Mouse (Mus musculus): ENCODE data around the gene Ntn1. TPM values are rescaled to one million over a fixed set of nuclear protein-coding genes. Genes with fewer than 3 reads are reported as not detected.

Gene Ntn1
- 22.7 and 23.7 TPM in 2 replicates for polyA plus RNA-seq (2012; rRNA removed)

DNA sequence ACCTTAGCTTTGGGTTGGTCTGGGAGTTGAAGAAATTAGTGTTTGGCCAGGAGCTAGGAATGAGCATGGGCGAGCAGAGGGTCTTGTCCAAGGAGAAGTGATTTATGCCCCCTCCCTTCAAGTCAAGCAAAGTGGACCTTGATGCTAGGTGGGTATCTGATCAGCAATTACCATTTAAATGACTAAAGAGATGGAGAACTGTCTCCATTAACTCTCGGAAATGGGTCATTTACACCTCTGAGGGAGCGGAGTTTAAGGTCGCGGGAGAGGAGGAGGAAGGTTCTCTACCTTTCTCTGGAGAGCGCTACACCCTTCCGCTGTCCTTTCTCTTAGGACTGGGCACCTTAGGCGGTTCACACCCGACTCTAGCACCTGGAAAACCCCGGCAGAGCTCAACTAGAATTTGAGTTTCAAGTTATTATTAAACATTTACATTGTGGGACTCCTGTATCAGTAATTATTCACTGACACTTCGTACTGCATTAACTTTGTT lies at the start of gene Ntn1:
Gene Ntn1 (minus strand): TSS at position 97 of the 493 bp plus-strand sequence.
- TF ChIP-seq CTCF (IDR thresholded peaks at IDR 0.05; ENCODE audit: extremely low read depth, insufficient read length, insufficient replicate concordance, low read depth, low read length) = no peak
- TF ChIP-seq POLR2A (IDR thresholded peaks at IDR 0.05; ENCODE audit: low read depth, low read length) = no peak
- peaks cover 27% of the 10 kb centered on the region for H3K27me3 ChIP-seq (ENCODE audit: control insufficient read depth, insufficient read depth, low read length)
- H3K36me3 ChIP-seq (ENCODE audit: control insufficient read depth, insufficient read depth, low read length) = no peaks in the 10 kb centered on the region
- no peaks in the 10 kb centered on the region; the same call in 1 of the 2 replicates for H3K4me1 ChIP-seq (ENCODE audit: control insufficient read depth, insufficient read depth, insufficient read length, low read length)
- 18% methylated on average over 11 of the region's 11 CpGs for whole genome bisulfite sequencing
- H3K27ac ChIP-seq (ENCODE audit: insufficient read depth, low read depth, low read length) = no peak within 1 kb of the TSS
- H3K4me3 ChIP-seq (ENCODE audit: low read depth, low read length) = peak within 1 kb of the TSS; percentile 56

DNA sequence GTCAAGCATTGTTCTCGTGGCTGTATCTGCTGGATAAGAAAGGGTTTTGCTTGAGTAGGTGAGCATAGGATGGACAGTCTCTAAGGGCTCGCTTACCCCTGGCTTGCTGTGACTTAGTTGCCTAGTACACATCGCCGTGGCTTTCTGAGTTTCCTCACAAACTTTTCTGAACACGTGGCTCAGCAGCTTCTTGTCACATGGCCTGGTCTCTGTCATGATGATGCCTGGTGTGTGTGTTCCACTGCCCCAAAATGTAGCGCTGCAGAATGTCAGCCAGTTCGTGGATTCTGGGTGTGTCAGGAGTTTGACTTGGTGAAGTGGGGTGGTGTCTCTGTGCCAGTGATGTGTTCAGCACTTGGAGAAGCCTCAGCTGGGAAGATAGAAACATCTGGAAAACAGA lies 47.7 kb upstream of the Ntn1 start:
- H3K4me3 ChIP-seq (ENCODE audit: low read depth, low read length) = no peak overlapping the region
- WGBS = 69% methylated on average over 7 of the region's 7 CpGs
- no peaks in the 10 kb centered on the region for H3K36me3 ChIP-seq (ENCODE audit: control insufficient read depth, insufficient read depth, low read length)
- H3K4me1 ChIP-seq (ENCODE audit: control insufficient read depth, insufficient read depth, insufficient read length, low read length) = peaks cover 3% of the 10 kb centered on the region; the same call in 1 of the 2 replicates
- TF ChIP-seq CTCF (IDR thresholded peaks at IDR 0.05; ENCODE audit: extremely low read depth, insufficient read length, insufficient replicate concordance, low read depth, low read length) = no peak
- no peak for TF ChIP-seq POLR2A (IDR thresholded peaks at IDR 0.05; ENCODE audit: low read depth, low read length)
- H3K27ac ChIP-seq (ENCODE audit: insufficient read depth, low read depth, low read length) = no peak overlapping the region
- H3K27me3 ChIP-seq (ENCODE audit: control insufficient read depth, insufficient read depth, low read length) = no peaks in the 10 kb centered on the region

DNA sequence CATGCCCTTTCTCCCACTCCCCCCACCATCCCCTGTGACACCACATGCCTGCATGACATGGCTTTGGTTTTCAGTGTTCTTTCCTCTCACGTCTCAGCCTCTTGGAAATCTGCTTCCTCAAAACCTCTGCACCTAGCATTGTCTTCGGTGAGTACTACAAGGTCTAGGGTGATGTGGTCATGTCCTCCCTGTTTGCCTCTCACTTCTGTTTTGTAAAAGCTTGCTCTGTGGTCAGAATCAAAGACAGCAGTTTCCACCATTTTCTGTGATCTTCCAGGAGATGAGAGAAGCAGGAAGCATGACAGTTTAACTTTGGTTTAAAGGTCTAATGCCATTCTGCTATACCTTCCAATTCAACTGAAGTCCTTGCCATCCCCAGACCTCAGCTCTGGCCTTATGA lies 46.6 kb upstream of the Ntn1 start:
- Histone ChIP-seq H3K4me1 (ENCODE audit: control insufficient read depth, insufficient read depth, insufficient read length, low read length) (peaks cover 3% of the 10 kb centered on the region; the same call in 1 of the 2 replicates), H3K27ac (ENCODE audit: insufficient read depth, low read depth, low read length) (no peak overlapping the region), H3K27me3 (ENCODE audit: control insufficient read depth, insufficient read depth, low read length) (no peaks in the 10 kb centered on the region), H3K36me3 (ENCODE audit: control insufficient read depth, insufficient read depth, low read length) (no peaks in the 10 kb centered on the region), H3K4me3 (ENCODE audit: low read depth, low read length) (no peak overlapping the region)
- 74% methylated on average over 2 of the region's 2 CpGs for WGBS
- TF ChIP-seq CTCF (IDR thresholded peaks at IDR 0.05; ENCODE audit: extremely low read depth, insufficient read length, insufficient replicate concordance, low read depth, low read length) = no peak

DNA sequence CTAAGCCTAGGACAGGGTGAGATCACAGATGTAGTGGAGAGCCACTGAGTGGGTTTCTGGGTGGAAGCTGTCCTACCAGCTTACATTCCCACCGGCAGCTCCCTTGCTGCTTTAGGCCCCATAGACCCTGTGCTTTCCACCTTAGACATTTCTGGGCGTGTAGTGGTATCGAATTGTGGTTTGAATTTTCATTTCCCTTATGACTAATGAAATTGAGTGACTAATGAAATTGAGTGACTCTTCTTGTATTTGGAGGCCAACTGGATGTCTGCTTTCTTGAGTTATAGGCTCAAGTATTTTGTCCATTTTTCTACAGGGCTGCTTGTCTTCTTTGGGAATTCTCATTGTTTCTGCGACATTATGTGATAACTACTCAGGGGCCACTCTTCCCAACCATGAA lies 45.9 kb upstream of the Ntn1 start:
- Histone ChIP-seq H3K4me1 (ENCODE audit: control insufficient read depth, insufficient read depth, insufficient read length, low read length) (no peaks in the 10 kb centered on the region; the same call in 1 of the 2 replicates), H3K36me3 (ENCODE audit: control insufficient read depth, insufficient read depth, low read length) (no peaks in the 10 kb centered on the region), H3K27ac (ENCODE audit: insufficient read depth, low read depth, low read length) (no peak overlapping the region), H3K4me3 (ENCODE audit: low read depth, low read length) (no peak overlapping the region), H3K27me3 (ENCODE audit: control insufficient read depth, insufficient read depth, low read length) (no peaks in the 10 kb centered on the region)
- TF ChIP-seq CTCF (IDR thresholded peaks at IDR 0.05; ENCODE audit: extremely low read depth, insufficient read length, insufficient replicate concordance, low read depth, low read length) (no peak), POLR2A (IDR thresholded peaks at IDR 0.05; ENCODE audit: low read depth, low read length) (no peak)
- 83% methylated on average over 4 of the region's 4 CpGs for WGBS

DNA sequence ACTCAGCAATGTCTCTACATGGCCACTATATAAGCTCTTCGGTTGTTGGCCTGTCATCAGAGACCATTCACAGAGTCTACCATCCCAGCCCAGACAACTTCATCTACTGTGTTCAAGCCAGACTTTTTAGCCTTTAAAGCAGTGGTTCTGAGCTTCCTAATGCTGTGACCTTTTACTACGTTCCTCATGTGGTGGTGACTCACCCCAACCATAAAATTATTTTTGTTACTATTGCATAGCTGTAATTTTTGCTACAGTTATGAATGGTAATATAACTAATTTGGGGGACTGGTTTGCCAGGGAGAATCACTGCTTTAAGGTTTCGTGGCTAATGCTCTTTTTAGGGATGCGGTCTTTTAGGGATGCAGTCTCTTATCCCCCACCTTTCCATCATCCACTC lies 45.3 kb upstream of the Ntn1 start:
- TF ChIP-seq CTCF (IDR thresholded peaks at IDR 0.05; ENCODE audit: extremely low read depth, insufficient read length, insufficient replicate concordance, low read depth, low read length) (no peak), POLR2A (IDR thresholded peaks at IDR 0.05; ENCODE audit: low read depth, low read length) (no peak)
- H3K36me3 ChIP-seq (ENCODE audit: control insufficient read depth, insufficient read depth, low read length) = no peaks in the 10 kb centered on the region
- H3K27ac ChIP-seq (ENCODE audit: insufficient read depth, low read depth, low read length) = no peak overlapping the region
- H3K4me3 ChIP-seq (ENCODE audit: low read depth, low read length) = no peak overlapping the region
- no peaks in the 10 kb centered on the region; the same call in 1 of the 2 replicates for H3K4me1 ChIP-seq (ENCODE audit: control insufficient read depth, insufficient read depth, insufficient read length, low read length)
- 68% methylated on average over 4 of the region's 4 CpGs for WGBS
- no peaks in the 10 kb centered on the region for H3K27me3 ChIP-seq (ENCODE audit: control insufficient read depth, insufficient read depth, low read length)

DNA sequence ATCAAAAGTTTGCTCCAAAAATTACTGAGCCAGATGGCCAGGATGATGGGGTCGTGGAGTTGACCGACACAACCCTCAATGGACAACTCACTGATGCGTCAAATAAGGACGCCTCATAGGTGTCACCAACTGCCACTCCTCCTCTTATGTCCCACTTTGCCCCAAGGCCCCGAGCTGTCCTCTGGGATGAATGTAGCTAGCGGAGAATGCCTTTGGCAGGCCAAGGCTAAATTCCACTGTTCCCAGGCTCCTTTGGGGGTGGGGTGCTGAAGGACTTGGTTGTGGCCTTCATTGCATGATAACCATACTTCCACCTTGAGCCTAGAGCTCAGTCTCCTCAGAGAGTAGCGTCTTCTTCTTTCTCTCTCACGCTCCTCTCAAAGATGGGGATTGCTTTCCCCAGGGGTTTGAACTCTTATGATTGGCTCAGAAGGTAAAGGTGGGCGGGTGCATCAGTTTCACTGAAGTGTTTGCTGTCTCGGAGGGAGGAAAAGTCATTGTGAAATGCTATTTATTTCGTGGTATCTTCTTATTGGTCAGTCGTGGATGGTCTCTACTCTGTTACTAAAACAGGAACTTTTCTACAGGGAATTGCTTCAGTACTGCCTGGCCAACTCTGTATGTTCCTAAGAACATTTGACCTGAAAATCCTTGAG lies 42.5 kb upstream of the Ntn1 start:
- WGBS = 63% methylated on average over 12 of the region's 12 CpGs
- H3K27me3 ChIP-seq (ENCODE audit: control insufficient read depth, insufficient read depth, low read length) = no peaks in the 10 kb centered on the region
- TF ChIP-seq CTCF (IDR thresholded peaks at IDR 0.05; ENCODE audit: extremely low read depth, insufficient read length, insufficient replicate concordance, low read depth, low read length) = no peak

DNA sequence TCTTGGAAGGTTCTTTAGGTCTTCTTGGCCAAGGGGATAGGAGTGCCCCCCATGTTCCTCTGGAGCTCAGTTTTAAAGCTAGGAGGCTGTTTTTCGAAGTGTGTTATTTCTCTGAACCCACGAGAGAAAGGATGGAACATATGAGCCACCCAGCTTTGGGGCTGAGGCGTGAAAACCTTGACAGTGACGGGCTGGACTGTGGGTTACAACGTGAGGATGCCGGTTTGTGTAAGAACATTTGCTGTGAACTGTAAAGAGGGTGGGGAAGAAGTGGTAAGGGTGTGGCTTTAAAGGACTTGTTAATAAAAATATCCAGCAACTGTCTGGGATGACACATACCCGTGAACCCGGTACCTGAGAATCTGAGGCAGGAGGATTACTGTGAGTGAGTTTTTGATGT lies 41.7 kb upstream of the Ntn1 start:
- no peak overlapping the region for H3K27ac ChIP-seq (ENCODE audit: insufficient read depth, low read depth, low read length)

More for the DNA sequence above, 42.5 kb upstream of the Ntn1 start:
- no peak overlapping the region for H3K4me3 ChIP-seq (ENCODE audit: low read depth, low read length)
- H3K4me1 ChIP-seq (ENCODE audit: control insufficient read depth, insufficient read depth, insufficient read length, low read length) = no peaks in the 10 kb centered on the region; the same call in 1 of the 2 replicates
- no peaks in the 10 kb centered on the region for H3K36me3 ChIP-seq (ENCODE audit: control insufficient read depth, insufficient read depth, low read length)
- no peak overlapping the region for H3K27ac ChIP-seq (ENCODE audit: insufficient read depth, low read depth, low read length)

More for the DNA sequence above, 41.7 kb upstream of the Ntn1 start:
- no peak for TF ChIP-seq CTCF (IDR thresholded peaks at IDR 0.05; ENCODE audit: extremely low read depth, insufficient read length, insufficient replicate concordance, low read depth, low read length)
- no peak for TF ChIP-seq POLR2A (IDR thresholded peaks at IDR 0.05; ENCODE audit: low read depth, low read length)
- Histone ChIP-seq H3K4me3 (ENCODE audit: low read depth, low read length) (no peak overlapping the region), H3K4me1 (ENCODE audit: control insufficient read depth, insufficient read depth, insufficient read length, low read length) (no peaks in the 10 kb centered on the region; the same call in 1 of the 2 replicates), H3K36me3 (ENCODE audit: control insufficient read depth, insufficient read depth, low read length) (no peaks in the 10 kb centered on the region), H3K27me3 (ENCODE audit: control insufficient read depth, insufficient read depth, low read length) (no peaks in the 10 kb centered on the region)
- 68% methylated on average over 8 of the region's 8 CpGs for WGBS

Measured in small intestine, adult 2 months (tissue).